Mouse (Mus musculus): ENCODE measurements around the gene Setdb2.
"Not testable (repeated sequence)": the region's sequence is repeated elsewhere in the genome, so short reads cannot be mapped to it uniquely, and the experiment has no call there.

- not testable (repeated sequence) for TF ChIP-seq CTCF (conservative IDR thresholded peaks at IDR 0.05; ENCODE audit: insufficient read depth, insufficient read length, low read depth, low read length); POLR2A (IDR thresholded peaks at IDR 0.05; ENCODE audit: low read depth, low read length)
These were observed 25.7 kb downstream of the Setdb2 start for GRCm38 (mm10) chr14:59414979-59415378.
